Mouse (Mus musculus) hindbrain, postnatal 0 days (tissue): ENCODE results near the gene Ptcra. TPM values are rescaled to one million over a fixed set of nuclear protein-coding genes. Genes with fewer than 3 reads are reported as not detected.

Experiments used
- ATAC-seq: fragments of 200-750 bp; cut with Nextera tagmentation; 2 replicates; pipeline ENCODE4 v1.8.0; 2017; ENCODE audit warnings: mild to moderate bottlenecking, moderate TSS enrichment, moderate library complexity
- DNase-seq: peaks from one replicate; pipeline ENCODE4 v3.0.0-alpha.2; 2015; ENCODE audit warnings: low spot score
- H3K27ac ChIP-seq: fragments of 300-500 bp; sonication (generic); 2 replicates; pipeline ENCODE4 v1.5.1; 2014; ENCODE audit warnings: mild to moderate bottlenecking
- H3K27me3 ChIP-seq: fragments of 300-500 bp; sonication (generic); 2 replicates; pipeline ENCODE4 v1.6.1; 2014; ENCODE audit warnings: low read length, mixed read lengths; ENCODE audit not compliant: insufficient read depth
- H3K36me3 ChIP-seq: fragments of 300-500 bp; sonication (generic); 2 replicates; pipeline ENCODE4 v1.6.1; 2014; ENCODE audit warnings: low read length, mixed read lengths; ENCODE audit not compliant: insufficient read depth
- H3K4me1 ChIP-seq: fragments of 300-500 bp; sonication (generic); 2 replicates; pipeline ENCODE4 v1.6.1; 2014; ENCODE audit warnings: antibody characterized with exemption, low read length, mixed read lengths; ENCODE audit not compliant: insufficient read depth
- H3K4me2 ChIP-seq: fragments of 300-500 bp; sonication (generic); 2 replicates; pipeline ENCODE4 v1.6.1; 2014; ENCODE audit warnings: low read depth, mild to moderate bottlenecking, low read length, moderate library complexity, mixed read lengths
- H3K4me3 ChIP-seq: fragments of 300-500 bp; sonication (generic); 2 replicates; pipeline ENCODE4 v1.5.1; 2014; ENCODE audit warnings: low read length
- H3K9ac ChIP-seq: fragments of 300-500 bp; sonication (generic); replicated peaks from 2 replicates; pipeline ENCODE4 v1.6.1; 2014; ENCODE audit warnings: mild to moderate bottlenecking, low read length, moderate library complexity, mixed read lengths
- H3K9me3 ChIP-seq: fragments of 300-500 bp; sonication (generic); 2 replicates; pipeline ENCODE4 v1.6.1; 2016; ENCODE audit warnings: low read length, mixed read lengths
- CTCF ChIP-seq: IDR thresholded peaks from 2 replicates; pipeline ENCODE4 v1.5.1; 2016; ENCODE audit warnings: antibody characterized with exemption, control low read depth, low read depth
- WGBS: fragments of 180-500 bp; shearing (Covaris S2); extraction: QIAGEN DNeasy Blood & Tissue Kit; methylation state at CpG from one replicate; pipeline ENCODE4 v1.1.7; 2014; 5-methylcytosine and 5-hydroxymethylcytosine counted together
- polyA plus RNA-seq: library from polyadenylated mRNA; unstranded; fragments of >200 nt; fragmentation: Nextera tagmentation; extraction: Ambion mirVana; gene quantifications from 2 replicates; pipeline ENCODE4 v1.2.1, GENCODE M21; 2015
- total RNA-seq: library from RNA; depleted of rRNA; stranded (reverse); fragments of >200 nt; gene quantifications from 2 replicates; pipeline ENCODE4 v1.2.3, GENCODE M21; 2014

The Ptcra gene
- total and polyA plus RNA-seq, 2 experiments from 2014 or later: 0.11 TPM; not detected in 1

GRCm38 (mm10) chr17:46728496-46728895 lies 35.0 kb downstream of the Ptcra start:
- TF ChIP-seq CTCF: no peak
- no peak for DNase-seq
- Histone ChIP-seq H3K4me2 (peak overlapping the region; percentile 38; the same call in 1 of the 2 replicates), H3K4me1 (no peaks in the 10 kb centered on the region), H3K36me3 (no peaks in the 10 kb centered on the region; the same call in 1 of the 2 replicates), H3K9me3 (no peaks in the 10 kb centered on the region), H3K27me3 (no peaks in the 10 kb centered on the region; the same call in 1 of the 2 replicates), H3K27ac (no peak overlapping the region), H3K9ac (0 out of 2 replicates have a peak overlapping the region, but pooled peaks have one; percentile 35), H3K4me3 (no peak overlapping the region)
- WGBS: 52% methylated on average over 11 of the region's 11 CpGs
- no peak; the same call in 1 of the 2 replicates for ATAC-seq

- Histone ChIP-seq H3K27ac (no peak overlapping the region), H3K4me2 (no peak overlapping the region), H3K4me3 (no peak overlapping the region), H3K4me1 (no peaks in the 10 kb centered on the region), H3K9me3 (no peaks in the 10 kb centered on the region), H3K9ac (no peak overlapping the region), H3K36me3 (no peaks in the 10 kb centered on the region; the same call in 1 of the 2 replicates), H3K27me3 (no peaks in the 10 kb centered on the region; the same call in 1 of the 2 replicates)
- 38% methylated on average over 6 of the region's 6 CpGs for WGBS
- peak; percentile 42 for TF ChIP-seq CTCF
- ATAC-seq: no peak
- DNase-seq: no peak
These were observed 35.5 kb downstream of the Ptcra start for GRCm38 (mm10) chr17:46728021-46728420.

GRCm38 (mm10) chr17:46727271-46727670 lies 36.2 kb downstream of the Ptcra start:
- Histone ChIP-seq H3K27ac (no peak overlapping the region), H3K9ac (no peak overlapping the region), H3K9me3 (no peaks in the 10 kb centered on the region), H3K4me2 (no peak overlapping the region), H3K27me3 (no peaks in the 10 kb centered on the region; the same call in 1 of the 2 replicates), H3K4me3 (no peak overlapping the region), H3K36me3 (no peaks in the 10 kb centered on the region; the same call in 1 of the 2 replicates), H3K4me1 (no peaks in the 10 kb centered on the region)
- ATAC-seq (no peak), DNase-seq (no peak)
- no peak for TF ChIP-seq CTCF
- WGBS: 90% methylated on average over 11 of the region's 11 CpGs

- no peak for DNase-seq
- WGBS: 89% methylated on average over 26 of the region's 26 CpGs
- Histone ChIP-seq H3K4me2 (no peak overlapping the region), H3K36me3 (no peaks in the 10 kb centered on the region; the same call in 1 of the 2 replicates), H3K27me3 (no peaks in the 10 kb centered on the region; the same call in 1 of the 2 replicates), H3K9ac (no peak overlapping the region), H3K4me1 (no peaks in the 10 kb centered on the region), H3K4me3 (no peak overlapping the region), H3K27ac (no peak overlapping the region), H3K9me3 (no peaks in the 10 kb centered on the region)
- ATAC-seq: peak; percentile 8
- TF ChIP-seq CTCF: no peak
These were observed 37.5 kb downstream of the Ptcra start for GRCm38 (mm10) chr17:46725731-46726645.

- Histone ChIP-seq H3K27ac (no peak overlapping the region), H3K9me3 (no peaks in the 10 kb centered on the region), H3K4me1 (no peaks in the 10 kb centered on the region), H3K4me2 (no peak overlapping the region), H3K4me3 (no peak overlapping the region), H3K9ac (no peak overlapping the region), H3K27me3 (no peaks in the 10 kb centered on the region; the same call in 1 of the 2 replicates), H3K36me3 (no peaks in the 10 kb centered on the region; the same call in 1 of the 2 replicates)
- TF ChIP-seq CTCF: peak; percentile 65
- WGBS: 43% methylated on average over 9 of the region's 9 CpGs
- peak; percentile 54 for ATAC-seq
- peak; percentile 67 for DNase-seq
These were observed 38.2 kb downstream of the Ptcra start for GRCm38 (mm10) chr17:46725273-46725672.

- no peak for TF ChIP-seq CTCF
- Histone ChIP-seq H3K27me3 (no peaks in the 10 kb centered on the region; the same call in 1 of the 2 replicates), H3K9me3 (no peaks in the 10 kb centered on the region), H3K36me3 (no peaks in the 10 kb centered on the region; the same call in 1 of the 2 replicates), H3K4me2 (no peak overlapping the region), H3K27ac (no peak overlapping the region), H3K9ac (no peak overlapping the region), H3K4me1 (no peaks in the 10 kb centered on the region), H3K4me3 (no peak overlapping the region)
- ATAC-seq (no peak), DNase-seq (no peak)
- 81% methylated on average over 20 of the region's 20 CpGs for WGBS
These were observed 38.9 kb downstream of the Ptcra start for GRCm38 (mm10) chr17:46724477-46725084.
